ENCODE assay signal across 13 mouse cellular contexts in the genomic region with DNA sequence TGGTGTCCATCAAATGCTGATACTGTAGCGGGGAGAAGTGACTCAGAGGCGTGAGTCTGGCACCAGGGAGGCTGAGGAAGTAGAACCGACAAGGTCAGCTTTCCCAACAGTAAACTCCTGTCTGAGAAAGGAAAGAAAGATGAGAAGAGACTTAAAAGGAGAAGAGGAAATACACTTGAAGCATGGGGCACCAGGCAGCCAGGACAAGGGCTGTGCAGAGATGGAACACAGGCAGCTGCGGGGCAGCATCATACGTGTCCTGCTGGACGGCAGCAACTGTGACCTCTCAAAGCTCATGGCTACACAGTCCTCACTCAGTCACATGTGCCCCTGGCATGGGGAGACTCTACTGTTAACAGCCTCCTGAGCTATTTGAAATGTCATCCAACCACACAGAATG. TPM values are rescaled to one million over a fixed set of nuclear protein-coding genes. Genes with fewer than 3 reads are reported as not detected.
A peak's percentile ranks its signal among the peaks of the same experiment; 100 is the strongest.
DNase-seq lines count a peak whose midpoint lies in the region; ATAC-seq and TF ChIP-seq lines count a peak whose summit lies in the region.
"Had no signal": no experiment of that assay in that cellular context is flagged by ENCODE, and none has a peak within 500 bp of the region (broad histone marks: within the 10 kb centered on the region; RNA-seq: fewer than 3 reads in every experiment).

No protein-coding gene starts in this region.

- peaks cover 42% of the 10 kb centered on the region for H3K4me1 ChIP-seq in heart, adult 2 months (ENCODE audit: control insufficient read depth, insufficient read depth, low read length)
- H3K4me1 ChIP-seq in heart, embryonic 16.5 days (ENCODE audit: control insufficient read depth, insufficient read depth, low read length) = peaks cover 40% of the 10 kb centered on the region
- H3K4me1 ChIP-seq in stomach, postnatal 0 days (replicated peaks; ENCODE audit: control insufficient read depth, insufficient read depth) = peaks cover 12% of the 10 kb centered on the region
- no peaks in the 10 kb centered on the region for H3K4me1 ChIP-seq in forebrain, embryonic 13.5 days
- H3K4me1 ChIP-seq: forebrain, embryonic 12.5 days had no signal

- peak overlapping the region; percentile 51 for H3K27ac ChIP-seq in heart, adult 2 months
- peak overlapping the region; percentile 66 for H3K27ac ChIP-seq in heart, embryonic 16.5 days (ENCODE audit: low read length)
- H3K27ac ChIP-seq in stomach, postnatal 0 days (replicated peaks) = peak overlapping the region; percentile 71
- H3K27ac ChIP-seq in forebrain, embryonic 13.5 days = no peak overlapping the region
- H3K27ac ChIP-seq: forebrain, embryonic 12.5 days had no signal

- H3K4me2 ChIP-seq in heart, embryonic 16.5 days (ENCODE audit: low read depth, low read length) = peak overlapping the region; percentile 5; the same call in 1 of the 2 replicates
- H3K4me2 ChIP-seq in stomach, postnatal 0 days (replicated peaks; ENCODE audit: low read depth) = no peak overlapping the region
- H3K4me2 ChIP-seq in forebrain, embryonic 13.5 days = no peak overlapping the region
- H3K4me2 ChIP-seq: forebrain, embryonic 12.5 days had no signal

- H3K36me3 ChIP-seq in heart, adult 2 months (ENCODE audit: control insufficient read depth, insufficient read depth, low read length) = peaks cover 8% of the 10 kb centered on the region; the same call in 1 of the 2 replicates
- no peaks in the 10 kb centered on the region for H3K36me3 ChIP-seq in heart, embryonic 16.5 days (ENCODE audit: control insufficient read depth, insufficient read depth)
- no peaks in the 10 kb centered on the region for H3K36me3 ChIP-seq in stomach, postnatal 0 days (ENCODE audit: control insufficient read depth, insufficient read depth, low read length)
- no peaks in the 10 kb centered on the region for H3K36me3 ChIP-seq in forebrain, embryonic 13.5 days (ENCODE audit: poor library complexity, severe bottlenecking)
- H3K36me3 ChIP-seq: forebrain, embryonic 12.5 days had no signal

- peak in 1 of 2 experiments; percentile 50 for DNase-seq in heart, adult 2 months
- DNase-seq in heart, adult 8-10 months (ENCODE audit: low spot score) = no peak
- peak; percentile 25 for DNase-seq in ovary, adult 18-20 months (ENCODE audit: low spot score)
- no peak for DNase-seq in ovary, postnatal 36 days (ENCODE audit: low spot score)
- DNase-seq in stomach, postnatal 0 days (ENCODE audit: low spot score) = no peak
- DNase-seq in gastrocnemius, postnatal 36 days = no peak
- DNase-seq: embryo, embryonic 11 days; kidney, postnatal 10 days; thymus, postnatal 4 days had no signal

- TF ChIP-seq EP300 in heart, adult 2 months (IDR thresholded peaks at IDR 0.05; ENCODE audit: insufficient read depth, low read depth, low read length) = peak; percentile 49; the same call in 1 of the 2 replicates
- no peak for TF ChIP-seq EP300 in stomach, postnatal 0 days (optimal IDR thresholded peaks at IDR 0.05)

- H3K79me2 ChIP-seq in heart, adult 2 months (replicated peaks; ENCODE audit: control insufficient read depth, insufficient read depth, low read length) = peaks cover 13% of the 10 kb centered on the region

- TF ChIP-seq POLR2A in heart, adult 2 months (IDR thresholded peaks at IDR 0.05; ENCODE audit: insufficient read depth, low read depth, low read length) = no peak

- WGBS in heart, adult 2 months = 15% methylated on average over 6 of the region's 6 CpGs
- WGBS in heart, embryonic 16.5 days = 18% methylated on average over 6 of the region's 6 CpGs
- WGBS in stomach, postnatal 0 days = 32% methylated on average over 6 of the region's 6 CpGs
- WGBS in forebrain, embryonic 13.5 days = 83% methylated on average over 6 of the region's 6 CpGs

- intact Hi-C loops in heart, adult 2 months (cut with DNase I) = loop anchor here (10.0 kb wide), 1 partner anchor 65 kb away; no protein-coding TSS in a partner anchor
- intact Hi-C loops in gastrocnemius, postnatal 36 days (cut with DNase I) = loop anchor here (10.0 kb wide), 1 partner anchor 55 kb away; the partner anchor contains the start of gene Pacsin2

- H3K9ac ChIP-seq in heart, adult 2 months (ENCODE audit: low read depth, low read length) = no peak overlapping the region
- H3K9ac ChIP-seq in heart, embryonic 16.5 days (ENCODE audit: low read length) = no peak overlapping the region
- no peak overlapping the region for H3K9ac ChIP-seq in stomach, postnatal 0 days (ENCODE audit: low read length)
- H3K9ac ChIP-seq in forebrain, embryonic 13.5 days = no peak overlapping the region
- H3K9ac ChIP-seq: forebrain, embryonic 12.5 days had no signal

- H3K9me3 ChIP-seq in heart, embryonic 16.5 days (replicated peaks; ENCODE audit: control insufficient read depth, low read length) = no peaks in the 10 kb centered on the region; the same call in 1 of the 2 replicates
- no peaks in the 10 kb centered on the region for H3K9me3 ChIP-seq in stomach, postnatal 0 days (ENCODE audit: control insufficient read depth, low read length)
- no peaks in the 10 kb centered on the region for H3K9me3 ChIP-seq in forebrain, embryonic 13.5 days (replicated peaks)
- H3K9me3 ChIP-seq: forebrain, embryonic 12.5 days had no signal

- H3K4me3 ChIP-seq in heart, adult 2 months = no peak overlapping the region
- no peak overlapping the region for H3K4me3 ChIP-seq in heart, embryonic 16.5 days (ENCODE audit: low read length)
- no peak overlapping the region for H3K4me3 ChIP-seq in stomach, postnatal 0 days (ENCODE audit: low read depth, low read length)
- H3K4me3 ChIP-seq in forebrain, embryonic 13.5 days = no peak overlapping the region
- H3K4me3 ChIP-seq: forebrain, embryonic 12.5 days had no signal

- no peak for TF ChIP-seq CTCF in heart, adult 2 months (IDR thresholded peaks at IDR 0.05)
- no peak for TF ChIP-seq CTCF in stomach, postnatal 0 days (IDR thresholded peaks at IDR 0.05; ENCODE audit: low read depth)

- H3K27me3 ChIP-seq in heart, adult 2 months (ENCODE audit: control insufficient read depth, insufficient read depth, low read length) = no peaks in the 10 kb centered on the region
- H3K27me3 ChIP-seq in heart, embryonic 16.5 days (ENCODE audit: control insufficient read depth, insufficient read depth, low read length) = no peaks in the 10 kb centered on the region
- no peaks in the 10 kb centered on the region for H3K27me3 ChIP-seq in stomach, postnatal 0 days (ENCODE audit: control insufficient read depth, insufficient read depth, low read length)
- no peaks in the 10 kb centered on the region for H3K27me3 ChIP-seq in forebrain, embryonic 13.5 days
- H3K27me3 ChIP-seq: CH12.LX; forebrain, embryonic 12.5 days had no signal

- ATAC-seq in heart, embryonic 16.5 days (replicated peaks; ENCODE audit: extremely low read depth, insufficient read depth, low FRiP score) = peak; percentile 52; the same call in 1 of the 2 replicates
- ATAC-seq in stomach, postnatal 0 days (ENCODE audit: low FRiP score, low TSS enrichment) = 0 out of 2 replicates have a peak, but pooled peaks have one; percentile 13
- no peak for ATAC-seq in forebrain, embryonic 13.5 days

RNA-seq across cellular contexts. Expression of gene Pacsin2, which starts 54.1 kb away (rescaled TPM):
- 100 to 1,000 TPM; 200 to 246 TPM for total RNA-seq in heart, adult 2 months (2021)
- 111 and 169 TPM in 2 replicates for polyA plus RNA-seq in heart, adult 2 months (2012; rRNA removed)
- 100 to 1,000 TPM; 209 to 267 (median 247) TPM for total RNA-seq in heart, adult 8-10 months (2022)
- 73.3 and 74.2 TPM in 2 replicates for polyA plus RNA-seq in heart, embryonic 16.5 days (2015; fragmentation: Nextera tagmentation; extraction: Ambion mirVana)
- polyA plus RNA-seq in stomach, postnatal 0 days (2015; fragmentation: Nextera tagmentation; extraction: Ambion mirVana) = 42.5 and 46.6 TPM in 2 replicates
- total RNA-seq in gastrocnemius, postnatal 36 days (2021) = 10 to 100 TPM; 41.4 to 50.5 TPM
- polyA plus RNA-seq in forebrain, embryonic 13.5 days (2015; fragmentation: Nextera tagmentation; extraction: Ambion mirVana) = 26.0 TPM in 2 replicates
